Mouse (Mus musculus) gastrocnemius, postnatal 10 days (tissue): ENCODE measurements around the gene Etfrf1. TPM values are rescaled to one million over a fixed set of nuclear protein-coding genes. Genes with fewer than 3 reads are reported as not detected.

ENCODE experiments used
- DNase-seq: peaks from one replicate; pipeline ENCODE4 v3.0.0; 2021; ENCODE audit warnings: mixed read lengths
- total RNA-seq, 2 experiments: library from RNA; stranded (reverse); gene quantifications; 2 replicates each; pipeline ENCODE4 v1.2.3; 2021

The Etfrf1 gene
- total RNA-seq, 2 experiments from 2014 or later = 58.8 to 64.4 TPM

- DNase-seq = no peak
Measured at GRCm38 (mm10) chr6:145224246-145224645, 13.3 kb downstream of the Etfrf1 start.

- peak; percentile 12 for DNase-seq
Measured at GRCm38 (mm10) chr6:145226296-145226695, 15.4 kb downstream of the Etfrf1 start.

- DNase-seq = no peak
Measured at GRCm38 (mm10) chr6:145234391-145234790, 23.5 kb downstream of the Etfrf1 start.

GRCm38 (mm10) chr6:145235367-145235766 lies 24.4 kb downstream of the Etfrf1 start:
- DNase-seq = no peak

GRCm38 (mm10) chr6:145237148-145237547 lies 26.2 kb downstream of the Etfrf1 start:
- DNase-seq = no peak

GRCm38 (mm10) chr6:145240285-145240684 lies 29.4 kb downstream of the Etfrf1 start:
- no peak for DNase-seq

GRCm38 (mm10) chr6:145242521-145242920 lies 31.6 kb downstream of the Etfrf1 start:
- no peak for DNase-seq

GRCm38 (mm10) chr6:145246841-145247240 lies 35.9 kb downstream of the Etfrf1 start:
- no peak for DNase-seq

- no peak for DNase-seq
Measured at GRCm38 (mm10) chr6:145247886-145248285, 37.0 kb downstream of the Etfrf1 start.

GRCm38 (mm10) chr6:145249291-145250184 lies 38.6 kb downstream of the Etfrf1 start:
- DNase-seq = peak; percentile 53

GRCm38 (mm10) chr6:145250185-145250791 lies 39.4 kb downstream of the Etfrf1 start, which contains the start of gene Kras:
Kras (minus strand) TSS chr6:145250239.
- peak; percentile 93 for DNase-seq

GRCm38 (mm10) chr6:145250820-145251219 lies 39.9 kb downstream of the Etfrf1 start:
- DNase-seq = no peak

GRCm38 (mm10) chr6:145255952-145256700 lies 45.2 kb downstream of the Etfrf1 start:
- DNase-seq = no peak

GRCm38 (mm10) chr6:145256701-145257073 lies 45.8 kb downstream of the Etfrf1 start:
- DNase-seq = no peak

GRCm38 (mm10) chr6:145262314-145262713 lies 51.4 kb downstream of the Etfrf1 start:
- no peak for DNase-seq

Other genes with a start within 250 kb of the Etfrf1 start
- 10 to 100 TPM; 12.3 to 16.6 TPM for gene Bcat1, start 134.9 kb upstream of the Etfrf1 start, total RNA-seq
- gene Lrmp, start 95.5 kb upstream of the Etfrf1 start, total RNA-seq = 1 to 10 TPM; 1.2 to 4.1 TPM
- under 1 TPM; 0.19 to 0.29 TPM for gene Casc1, start 129 bp upstream of the Etfrf1 start, total RNA-seq
- gene Kras, start 39.1 kb downstream of the Etfrf1 start, total RNA-seq = 10 to 100 TPM; 24.1 to 27.6 TPM